Mouse (Mus musculus): ENCODE data around the gene Inha. TPM values are rescaled to one million over a fixed set of nuclear protein-coding genes. Genes with fewer than 3 reads are reported as not detected.

The Inha gene
- total RNA-seq, 1 experiment, result 0.80 TPM

GRCm38 (mm10) chr1:75478497-75478896 is 28.4 kb upstream of the Inha start:
- peak overlapping the region; percentile 63 to 84 for H3K4me3 ChIP-seq (ENCODE audit: insufficient read depth in 1 of 2, low read depth in 1 of 2, low read length in 2 of 2, poor library complexity in 1 of 2, severe bottlenecking in 1 of 2)
- H3K4me1 ChIP-seq (ENCODE audit: control insufficient read depth in 2 of 2, insufficient read depth in 2 of 2, low read length in 2 of 2, poor library complexity in 1 of 2), result peaks cover 4 to 8% of the 10 kb centered on the region in 2 experiments; a peak in 2 of 4 replicates
- no peak overlapping the region for H3K27ac ChIP-seq (ENCODE audit: insufficient read depth, low read depth, low read length, poor library complexity, severe bottlenecking)
- H3K9ac ChIP-seq (ENCODE audit: insufficient read depth, low read depth, low read length, poor library complexity, severe bottlenecking), result peak overlapping the region; percentile 83
- in situ Hi-C loops (cut with MboI; ENCODE audit: low sequenced_read_pairs in 2 of 2, unreplicated experiment in 2 of 2), result no loop called here
- DNase-seq (ENCODE audit: low read depth, low spot score), result no peak
- peaks cover 27% of the 10 kb centered on the region for H3K36me3 ChIP-seq (ENCODE audit: control insufficient read depth, insufficient read depth, low read length, poor library complexity, severe bottlenecking)
- H3K9me3 ChIP-seq (ENCODE audit: control insufficient read depth, insufficient read depth, low read depth, low read length), result no peaks in the 10 kb centered on the region
- no peak for TF ChIP-seq MAFK (IDR thresholded peaks at IDR 0.05; ENCODE audit: insufficient read depth, low read depth, low read length)
- no peak for TF ChIP-seq HCFC1 (IDR thresholded peaks at IDR 0.05; ENCODE audit: borderline replicate concordance, insufficient read depth, low read length)
- TF ChIP-seq ZC3H11A (IDR thresholded peaks at IDR 0.05; ENCODE audit: borderline replicate concordance, low read depth, low read length), result no peak
- no peak for TF ChIP-seq CHD2 (IDR thresholded peaks at IDR 0.05; ENCODE audit: low read depth, low read length)
- TF ChIP-seq ZNF384 (IDR thresholded peaks at IDR 0.05; ENCODE audit: low read depth, low read length), result no peak

- peak; percentile 94 for DNase-seq (ENCODE audit: low read depth, low spot score)
- no peak for TF ChIP-seq ZC3H11A (IDR thresholded peaks at IDR 0.05; ENCODE audit: borderline replicate concordance, low read depth, low read length)
- TF ChIP-seq HCFC1 (IDR thresholded peaks at IDR 0.05; ENCODE audit: borderline replicate concordance, insufficient read depth, low read length), result no peak
- TF ChIP-seq ZNF384 (IDR thresholded peaks at IDR 0.05; ENCODE audit: low read depth, low read length), result no peak
- no peak for TF ChIP-seq CHD2 (IDR thresholded peaks at IDR 0.05; ENCODE audit: low read depth, low read length)
- TF ChIP-seq MAFK (IDR thresholded peaks at IDR 0.05; ENCODE audit: insufficient read depth, low read depth, low read length), result no peak
- in situ Hi-C loops (cut with MboI; ENCODE audit: low sequenced_read_pairs in 2 of 2, unreplicated experiment in 2 of 2), result no loop called here
- Histone ChIP-seq H3K27ac (ENCODE audit: insufficient read depth, low read depth, low read length, poor library complexity, severe bottlenecking) (no peak within 1 kb of the TSS), H3K4me1 (ENCODE audit: control insufficient read depth in 2 of 2, insufficient read depth in 2 of 2, low read length in 2 of 2, poor library complexity in 1 of 2) (peaks cover 4 to 8% of the 10 kb centered on the region in 2 experiments; a peak in 2 of 4 replicates), H3K9me3 (ENCODE audit: control insufficient read depth, insufficient read depth, low read depth, low read length) (no peaks in the 10 kb centered on the region), H3K36me3 (ENCODE audit: control insufficient read depth, insufficient read depth, low read length, poor library complexity, severe bottlenecking) (peaks cover 24% of the 10 kb centered on the region), H3K9ac (ENCODE audit: insufficient read depth, low read depth, low read length, poor library complexity, severe bottlenecking) (peak within 1 kb of the TSS; percentile 83), H3K4me3 (ENCODE audit: insufficient read depth in 1 of 2, low read depth in 1 of 2, low read length in 2 of 2, poor library complexity in 1 of 2, severe bottlenecking in 1 of 2) (peak within 1 kb of the TSS; percentile 63 to 84)
Measured at GRCm38 (mm10) chr1:75478916-75479634, 27.8 kb upstream of the Inha start, which contains the start of the genes Chpf and Tmem198. Gene Chpf (minus strand): TSS chr1:75479307. Gene Tmem198 (plus strand): TSS chr1:75479532.

DNA sequence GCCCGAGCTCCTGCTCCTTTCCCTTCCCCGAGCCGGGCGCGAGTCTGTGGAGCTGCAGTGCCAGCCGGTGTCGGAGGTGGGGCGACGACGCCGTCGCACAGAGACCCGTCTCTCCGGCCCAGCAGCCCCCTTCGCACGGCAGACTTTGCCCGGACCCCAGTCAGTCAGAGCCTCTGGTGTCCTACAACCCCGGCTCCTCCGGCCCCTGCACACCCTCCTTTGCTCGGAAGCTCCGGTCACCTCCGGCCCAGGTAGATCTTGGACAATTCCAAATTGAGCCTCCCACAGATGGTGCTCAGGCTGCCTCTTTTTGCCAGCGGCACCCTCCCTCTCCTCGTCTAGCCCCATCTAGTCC is 27.3 kb upstream of the Inha start:
- H3K9ac ChIP-seq (ENCODE audit: insufficient read depth, low read depth, low read length, poor library complexity, severe bottlenecking), result peak overlapping the region; percentile 36; the same call in 1 of the 2 replicates

DNA sequence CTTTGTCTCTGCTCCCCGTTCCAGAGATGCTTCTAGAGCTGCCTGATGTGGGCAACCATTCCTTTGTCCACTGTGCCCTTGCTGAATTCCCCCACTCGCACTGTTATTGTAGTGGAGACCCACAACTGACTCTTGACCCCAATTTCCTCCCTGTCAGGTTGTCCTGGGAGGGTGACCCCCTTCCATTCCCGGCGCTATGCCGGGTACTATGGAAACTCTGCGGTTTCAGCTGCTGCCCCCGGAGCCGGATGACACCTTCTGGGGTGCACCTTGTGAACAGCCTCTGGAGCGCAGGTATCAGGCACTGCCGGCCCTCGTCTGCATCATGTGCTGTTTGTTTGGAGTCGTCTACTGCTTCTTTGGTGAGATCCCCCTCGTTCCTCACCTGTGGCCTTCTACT is 26.8 kb upstream of the Inha start:
- H3K4me3 ChIP-seq (ENCODE audit: insufficient read depth in 1 of 2, low read depth in 1 of 2, low read length in 2 of 2, poor library complexity in 1 of 2, severe bottlenecking in 1 of 2), result peak overlapping the region; percentile 61 to 63
- no peak overlapping the region for H3K9ac ChIP-seq (ENCODE audit: insufficient read depth, low read depth, low read length, poor library complexity, severe bottlenecking)

More for the DNA sequence above, 27.3 kb upstream of the Inha start:
- no peak overlapping the region for H3K27ac ChIP-seq (ENCODE audit: insufficient read depth, low read depth, low read length, poor library complexity, severe bottlenecking)
- H3K4me1 ChIP-seq (ENCODE audit: control insufficient read depth in 2 of 2, insufficient read depth in 2 of 2, low read length in 2 of 2, poor library complexity in 1 of 2), result peaks cover 4 to 8% of the 10 kb centered on the region in 2 experiments; a peak in 2 of 4 replicates
- no peak for TF ChIP-seq ZNF384 (IDR thresholded peaks at IDR 0.05; ENCODE audit: low read depth, low read length)
- TF ChIP-seq MAFK (IDR thresholded peaks at IDR 0.05; ENCODE audit: insufficient read depth, low read depth, low read length), result no peak
- no peak for TF ChIP-seq HCFC1 (IDR thresholded peaks at IDR 0.05; ENCODE audit: borderline replicate concordance, insufficient read depth, low read length)
- no peak for TF ChIP-seq ZC3H11A (IDR thresholded peaks at IDR 0.05; ENCODE audit: borderline replicate concordance, low read depth, low read length)
- no peak for TF ChIP-seq CHD2 (IDR thresholded peaks at IDR 0.05; ENCODE audit: low read depth, low read length)
- no peak for DNase-seq (ENCODE audit: low read depth, low spot score)
- H3K4me3 ChIP-seq (ENCODE audit: insufficient read depth in 1 of 2, low read depth in 1 of 2, low read length in 2 of 2, poor library complexity in 1 of 2, severe bottlenecking in 1 of 2), result peak overlapping the region; percentile 61 to 63
- peaks cover 19% of the 10 kb centered on the region for H3K36me3 ChIP-seq (ENCODE audit: control insufficient read depth, insufficient read depth, low read length, poor library complexity, severe bottlenecking)
- H3K9me3 ChIP-seq (ENCODE audit: control insufficient read depth, insufficient read depth, low read depth, low read length), result no peaks in the 10 kb centered on the region
- in situ Hi-C loops (cut with MboI; ENCODE audit: low sequenced_read_pairs in 2 of 2, unreplicated experiment in 2 of 2), result no loop called here

More for the DNA sequence above, 26.8 kb upstream of the Inha start:
- H3K27ac ChIP-seq (ENCODE audit: insufficient read depth, low read depth, low read length, poor library complexity, severe bottlenecking), result no peak overlapping the region
- no peaks in the 10 kb centered on the region for H3K9me3 ChIP-seq (ENCODE audit: control insufficient read depth, insufficient read depth, low read depth, low read length)
- DNase-seq (ENCODE audit: low read depth, low spot score), result no peak
- TF ChIP-seq CHD2 (IDR thresholded peaks at IDR 0.05; ENCODE audit: low read depth, low read length) (no peak), ZNF384 (IDR thresholded peaks at IDR 0.05; ENCODE audit: low read depth, low read length) (no peak), MAFK (IDR thresholded peaks at IDR 0.05; ENCODE audit: insufficient read depth, low read depth, low read length) (no peak), HCFC1 (IDR thresholded peaks at IDR 0.05; ENCODE audit: borderline replicate concordance, insufficient read depth, low read length) (no peak), ZC3H11A (IDR thresholded peaks at IDR 0.05; ENCODE audit: borderline replicate concordance, low read depth, low read length) (no peak)
- peaks cover 15% of the 10 kb centered on the region for H3K36me3 ChIP-seq (ENCODE audit: control insufficient read depth, insufficient read depth, low read length, poor library complexity, severe bottlenecking)
- peaks cover 4 to 8% of the 10 kb centered on the region in 2 experiments; a peak in 2 of 4 replicates for H3K4me1 ChIP-seq (ENCODE audit: control insufficient read depth in 2 of 2, insufficient read depth in 2 of 2, low read length in 2 of 2, poor library complexity in 1 of 2)
- in situ Hi-C loops (cut with MboI; ENCODE audit: low sequenced_read_pairs in 2 of 2, unreplicated experiment in 2 of 2), result no loop called here

Measured in ES-E14 (cell line).